8 mouse cellular contexts compared by ENCODE assay signal in genomic region chr2:30600291-30600690, GRCm38 (mm10). TPM values are rescaled to one million over a fixed set of nuclear protein-coding genes. Genes with fewer than 3 reads are reported as not detected.
DNase-seq lines count a peak whose midpoint lies in the region; ATAC-seq lines count a peak whose summit lies in the region.

No protein-coding gene starts in this region.

- peak overlapping the region; percentile 35 for H3K27ac ChIP-seq in forebrain, embryonic 13.5 days
- peak overlapping the region; percentile 59 for H3K27ac ChIP-seq in hindbrain, embryonic 16.5 days (ENCODE audit: low read depth, low read length)
- H3K27ac ChIP-seq in liver, embryonic 11.5 days (ENCODE audit: low read depth, low read length) = peak overlapping the region; percentile 54; the same call in 1 of the 2 replicates
- H3K27ac ChIP-seq in stomach, embryonic 14.5 days (ENCODE audit: low read length) = peak overlapping the region; percentile 92

- DNase-seq in ovary, postnatal 36 days (ENCODE audit: low spot score) = peak; percentile 43
- no peak for DNase-seq in ovary, postnatal 14 days (ENCODE audit: low spot score)
- no peak for DNase-seq in liver, embryonic 11.5 days (ENCODE audit: low spot score)
- DNase-seq in urinary bladder, adult 18-20 months (ENCODE audit: low spot score in 2 of 2) = no peak

- H3K36me3 ChIP-seq in forebrain, embryonic 13.5 days (ENCODE audit: poor library complexity, severe bottlenecking) = no peaks in the 10 kb centered on the region
- no peaks in the 10 kb centered on the region for H3K36me3 ChIP-seq in hindbrain, embryonic 16.5 days (ENCODE audit: control insufficient read depth, insufficient read depth, low read length)
- no peaks in the 10 kb centered on the region for H3K36me3 ChIP-seq in liver, embryonic 11.5 days (ENCODE audit: control insufficient read depth, insufficient read depth, low read length)
- no peaks in the 10 kb centered on the region for H3K36me3 ChIP-seq in stomach, embryonic 14.5 days (ENCODE audit: control insufficient read depth, insufficient read depth, low read length)

- H3K27me3 ChIP-seq in forebrain, embryonic 13.5 days = no peaks in the 10 kb centered on the region
- H3K27me3 ChIP-seq in hindbrain, embryonic 16.5 days (replicated peaks; ENCODE audit: control insufficient read depth, insufficient read depth, low read length) = no peaks in the 10 kb centered on the region
- peaks cover 9% of the 10 kb centered on the region for H3K27me3 ChIP-seq in liver, embryonic 11.5 days (replicated peaks; ENCODE audit: control insufficient read depth, insufficient read depth, low read length)
- H3K27me3 ChIP-seq in stomach, embryonic 14.5 days (ENCODE audit: control insufficient read depth, insufficient read depth, low read length) = no peaks in the 10 kb centered on the region

- peak overlapping the region; percentile 4; the same call in 1 of the 2 replicates for H3K4me2 ChIP-seq in forebrain, embryonic 13.5 days
- H3K4me2 ChIP-seq in hindbrain, embryonic 16.5 days (ENCODE audit: low read length) = peak overlapping the region; percentile 24; the same call in 1 of the 2 replicates
- peak overlapping the region; percentile 40 for H3K4me2 ChIP-seq in liver, embryonic 11.5 days
- H3K4me2 ChIP-seq in stomach, embryonic 14.5 days (replicated peaks; ENCODE audit: low read depth, low read length) = peak overlapping the region; percentile 31

- H3K4me1 ChIP-seq in forebrain, embryonic 13.5 days = peaks cover 46% of the 10 kb centered on the region
- H3K4me1 ChIP-seq in hindbrain, embryonic 16.5 days (ENCODE audit: control insufficient read depth, insufficient read depth, low read depth, low read length) = peaks cover 22% of the 10 kb centered on the region
- peaks cover 37% of the 10 kb centered on the region for H3K4me1 ChIP-seq in liver, embryonic 11.5 days (replicated peaks; ENCODE audit: control insufficient read depth, insufficient read depth, low read length)
- H3K4me1 ChIP-seq in stomach, embryonic 14.5 days (ENCODE audit: control insufficient read depth, insufficient read depth, low read length) = peaks cover 35% of the 10 kb centered on the region

- WGBS in forebrain, embryonic 13.5 days = 20% methylated on average over 9 of the region's 9 CpGs
- WGBS in hindbrain, embryonic 16.5 days = 17% methylated on average over 9 of the region's 9 CpGs
- 8% methylated on average over 9 of the region's 9 CpGs for WGBS in liver, embryonic 11.5 days
- WGBS in stomach, embryonic 14.5 days = 11% methylated on average over 9 of the region's 9 CpGs

- ATAC-seq in forebrain, embryonic 13.5 days = no peak
- ATAC-seq in hindbrain, embryonic 16.5 days = 0 out of 2 replicates have a peak, but pooled peaks have one; percentile 9
- ATAC-seq in liver, embryonic 11.5 days (replicated peaks; ENCODE audit: low FRiP score) = no peak
- ATAC-seq in stomach, embryonic 14.5 days (ENCODE audit: insufficient number of reproducible peaks, insufficient read depth, low FRiP score, low read depth) = no peak
- no peak for ATAC-seq in inflammation-experienced regulatory T-cells, adult 6 months

- H3K9ac ChIP-seq in forebrain, embryonic 13.5 days = no peak overlapping the region; the same call in 1 of the 2 replicates
- H3K9ac ChIP-seq in hindbrain, embryonic 16.5 days (ENCODE audit: low read depth, low read length) = 0 out of 2 replicates have a peak overlapping the region, but pooled peaks have one; percentile 29
- H3K9ac ChIP-seq in liver, embryonic 11.5 days (ENCODE audit: low read depth, low read length) = no peak overlapping the region
- H3K9ac ChIP-seq in stomach, embryonic 14.5 days (replicated peaks; ENCODE audit: low read depth, low read length) = peak overlapping the region; percentile 21; the same call in 1 of the 2 replicates

- H3K9me3 ChIP-seq in forebrain, embryonic 13.5 days (replicated peaks) = no peaks in the 10 kb centered on the region
- no peaks in the 10 kb centered on the region for H3K9me3 ChIP-seq in hindbrain, embryonic 16.5 days (ENCODE audit: control insufficient read depth, low read length)
- H3K9me3 ChIP-seq in liver, embryonic 11.5 days (ENCODE audit: control insufficient read depth, low read length) = no peaks in the 10 kb centered on the region
- no peaks in the 10 kb centered on the region for H3K9me3 ChIP-seq in stomach, embryonic 14.5 days (ENCODE audit: control insufficient read depth, low read depth, low read length)

- no peak overlapping the region for H3K4me3 ChIP-seq in forebrain, embryonic 13.5 days
- H3K4me3 ChIP-seq in hindbrain, embryonic 16.5 days (ENCODE audit: low read length) = no peak overlapping the region
- H3K4me3 ChIP-seq in liver, embryonic 11.5 days (ENCODE audit: low read depth, low read length) = 0 out of 2 replicates have a peak overlapping the region, but pooled peaks have one; percentile 2
- H3K4me3 ChIP-seq in stomach, embryonic 14.5 days (ENCODE audit: low read depth, low read length) = no peak overlapping the region

RNA-seq across cellular contexts. Expression of gene Cstad, which starts 5.5 kb away (rescaled TPM):
- 0.49 and 1.1 TPM in 2 replicates for polyA plus RNA-seq in forebrain, embryonic 13.5 days (2015; fragmentation: Nextera tagmentation; extraction: Ambion mirVana)
- 0.19 and 0.99 TPM in 2 replicates for polyA plus RNA-seq in hindbrain, embryonic 16.5 days (2015; fragmentation: Nextera tagmentation; extraction: Ambion mirVana)
- polyA plus RNA-seq in liver, embryonic 11.5 days (2014; fragmentation: Nextera tagmentation; extraction: Ambion mirVana) = 0.38 TPM in 1 of 2 replicates, not detected in the other
- polyA plus RNA-seq in stomach, embryonic 14.5 days (2014; fragmentation: Nextera tagmentation; extraction: Ambion mirVana) = 1.2 and 2.1 TPM in 2 replicates
- 1 to 10 TPM; 3.0 to 8.3 (median 4.3) TPM for polyA plus RNA-seq in inflammation-experienced regulatory T-cells, adult 6 months (2017; shearing (Covaris generic))

Comparison
In these comparisons a context has a peak if more than half of its experiments do, and no peak if none do; other contexts are left out.
1. H3K27ac ChIP-seq: peak in every context shown above with its lines; median percentile 92 in stomach, embryonic 14.5 days; 59 in hindbrain, embryonic 16.5 days; 54 in liver, embryonic 11.5 days; 35 in forebrain, embryonic 13.5 days.
2. H3K9ac ChIP-seq: peak in hindbrain, embryonic 16.5 days (single experiment) and stomach, embryonic 14.5 days (single experiment); none in forebrain, embryonic 13.5 days (single experiment) and liver, embryonic 11.5 days (single experiment).
3. Peak in every context shown above with its lines, with median percentiles within 50 percentile points of each other: H3K4me2 ChIP-seq.